Mouse (Mus musculus) erythroblast, embryonic 14.5 days (primary cell): ENCODE measurements around the gene Epn1.

Source experiments
- GATA1 ChIP-seq: IDR thresholded peaks from 2 replicates; pipeline ENCODE4 v1.6.1; 2012; ENCODE audit warnings: low read length, inconsistent platforms, mixed read lengths
- TAL1 ChIP-seq: IDR thresholded peaks from 3 replicates; pipeline ENCODE4 v1.6.1; 2012; ENCODE audit warnings: low read length, inconsistent platforms, mixed read lengths

GRCm38 (mm10) chr7:5073586-5073985, 6.4 kb upstream of the Epn1 start:
- TF ChIP-seq TAL1 = no peak
- TF ChIP-seq GATA1 = peak; percentile 92
